Mouse (Mus musculus): ENCODE measurements at regions not wholly inside any gene's neighbourhood (a gene's known extent, or its start where the extent isn't known, plus 50 kb on each side); places are given as distances from the start of the nearest gene placed in this dataset.

DNA sequence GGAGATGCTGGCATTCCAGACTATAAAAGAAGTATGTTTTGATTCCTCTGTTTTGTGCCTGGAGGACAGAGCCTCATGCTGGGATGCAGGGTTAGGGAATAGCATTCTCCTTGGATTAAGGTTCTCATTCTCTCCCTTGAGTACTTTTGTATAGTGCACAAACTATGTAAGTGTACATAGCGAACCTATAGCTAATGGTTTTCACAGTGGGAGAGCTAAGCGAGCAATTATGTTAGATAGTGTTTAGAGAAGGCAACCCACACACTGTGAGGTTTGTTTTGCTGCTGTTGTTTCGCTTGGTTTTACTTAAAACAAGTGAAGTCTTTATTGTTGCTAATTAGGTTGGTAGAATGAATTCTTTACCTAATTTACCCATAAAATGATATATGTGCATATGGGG lies 266.2 kb downstream of the 1700017N19Rik start:
- dilution Hi-C loops (cut with MboI; ENCODE audit: extremely low pct_ligation_motif_present, extremely low pct_unique_long_range_greater_than_20kb, low sequenced_read_pairs): no loop called here
- in situ Hi-C loops (cut with MboI; ENCODE audit: low pct_ligation_motif_present, low pct_unique_long_range_greater_than_20kb, low sequenced_read_pairs): no loop called here

DNA sequence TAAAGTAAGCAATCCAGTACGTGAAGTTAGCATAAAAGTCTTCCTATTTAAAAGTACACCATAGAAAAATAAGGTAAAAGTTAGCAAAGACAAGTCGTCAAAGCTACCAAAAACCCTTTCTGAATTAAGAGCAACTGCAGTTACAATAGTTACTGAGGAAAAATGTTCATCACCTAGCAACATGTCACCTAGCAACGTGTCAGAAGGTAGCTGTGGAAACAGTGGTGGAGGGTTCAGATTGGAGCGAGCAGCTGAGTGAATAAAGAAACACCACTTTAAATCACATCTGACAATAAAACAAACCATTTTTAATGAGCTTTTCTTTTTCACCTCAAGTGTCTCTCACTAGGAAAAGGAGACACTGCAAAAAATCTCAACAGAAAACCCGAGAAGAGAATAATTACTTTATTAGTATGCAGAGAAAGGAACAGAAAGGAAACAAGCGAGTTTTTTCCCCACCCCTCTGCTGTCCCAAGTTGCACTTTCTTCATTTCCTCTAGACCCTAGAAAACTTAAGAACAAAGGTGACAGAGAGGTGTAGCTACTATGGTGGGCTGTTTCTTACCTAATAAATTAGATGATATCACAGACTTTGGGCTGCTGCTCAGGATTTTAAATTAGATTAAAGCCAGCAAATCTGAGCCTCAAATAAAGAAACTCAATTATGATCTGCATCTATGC lies 275.4 kb downstream of the 1700017N19Rik start:
- H3K9me3 ChIP-seq (replicated peaks; ENCODE audit: low read length): peaks cover 2% of the 10 kb centered on the region

More for the DNA sequence above, 266.2 kb downstream of the 1700017N19Rik start:
- Histone ChIP-seq H3K9ac (ENCODE audit: insufficient read depth, low read depth) (no peak overlapping the region), H3K9me3 (replicated peaks; ENCODE audit: low read length) (peaks cover 24% of the 10 kb centered on the region), H3K4me3 (replicated peaks in 1 of 3; ENCODE audit: low read depth in 2 of 3, low read length in 2 of 3, poor library complexity in 1 of 3) (no peak overlapping the region), H3K27me3 (replicated peaks) (no peaks in the 10 kb centered on the region), H3K79me2 (replicated peaks; ENCODE audit: control insufficient read depth, extremely low read depth, insufficient read depth, poor library complexity, severe bottlenecking) (no peaks in the 10 kb centered on the region), H3K27ac (ENCODE audit: insufficient read depth, low read depth) (no peak overlapping the region), H3K4me1 (ENCODE audit: control insufficient read depth in 1 of 2, insufficient read depth in 2 of 2) (no peaks in the 10 kb centered on the region), H3K4me2 (ENCODE audit: insufficient read depth, low read depth, poor library complexity, severe bottlenecking) (no peak overlapping the region), H3K36me3 (replicated peaks in 1 of 2; ENCODE audit: control insufficient read depth in 1 of 2, insufficient read depth in 1 of 2, low read length in 1 of 2) (no peaks in the 10 kb centered on the region)
- no peak for DNase-seq (ENCODE audit: extremely low read depth)
- TF ChIP-seq MAX (IDR thresholded peaks at IDR 0.05; ENCODE audit: low read length) (no peak), E2F4 (IDR thresholded peaks at IDR 0.05; ENCODE audit: insufficient replicate concordance, low read depth, low read length) (no peak), RCOR1 (conservative IDR thresholded peaks at IDR 0.05; ENCODE audit: low read depth, low read length) (no peak), ZNF384 (IDR thresholded peaks at IDR 0.05; ENCODE audit: low read depth, low read length) (no peak), CHD2 (IDR thresholded peaks at IDR 0.05; ENCODE audit: low read length) (no peak), ZKSCAN1 (IDR thresholded peaks at IDR 0.05; ENCODE audit: borderline replicate concordance, low read depth, low read length) (no peak), POLR2AphosphoS2 (IDR thresholded peaks at IDR 0.05; ENCODE audit: low read depth, low read length) (no peak)

DNA sequence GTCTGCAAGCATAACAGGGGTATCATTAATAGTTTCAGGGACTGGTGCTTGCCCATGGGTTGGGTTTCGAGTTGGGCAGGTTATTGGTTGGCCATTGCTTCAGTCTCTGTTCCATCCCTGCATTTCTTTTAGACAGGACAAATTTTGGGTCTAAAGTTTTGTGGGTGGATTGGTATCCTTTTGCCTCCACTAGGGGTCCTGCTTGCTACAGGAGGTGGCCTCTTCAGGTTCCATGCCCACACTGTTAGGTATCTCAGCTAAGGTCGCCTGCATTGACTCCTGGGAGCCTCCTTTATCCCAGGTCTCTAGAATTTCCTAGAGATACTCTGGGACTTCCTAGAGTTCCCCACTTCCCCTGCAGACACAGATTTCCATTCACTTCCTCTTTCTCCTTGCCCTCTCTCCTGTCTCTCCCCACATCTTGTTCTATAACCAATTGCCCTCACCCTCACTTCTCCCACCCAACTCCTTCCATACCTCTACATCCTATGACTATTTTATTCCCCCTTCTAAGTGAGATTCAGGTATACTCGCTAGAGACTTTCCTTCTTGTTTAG lies 278.2 kb downstream of the 1700017N19Rik start:
- Histone ChIP-seq H3K9me3 (replicated peaks; ENCODE audit: low read length) (peaks cover 12% of the 10 kb centered on the region), H3K4me1 (ENCODE audit: control insufficient read depth in 1 of 2, insufficient read depth in 2 of 2) (no peaks in the 10 kb centered on the region), H3K4me3 (replicated peaks in 1 of 3; ENCODE audit: low read depth in 2 of 3, low read length in 2 of 3, poor library complexity in 1 of 3) (no peak overlapping the region), H3K27ac (ENCODE audit: insufficient read depth, low read depth) (no peak overlapping the region), H3K79me2 (replicated peaks; ENCODE audit: control insufficient read depth, extremely low read depth, insufficient read depth, poor library complexity, severe bottlenecking) (no peaks in the 10 kb centered on the region), H3K27me3 (replicated peaks) (no peaks in the 10 kb centered on the region), H3K4me2 (ENCODE audit: insufficient read depth, low read depth, poor library complexity, severe bottlenecking) (no peak overlapping the region), H3K9ac (ENCODE audit: insufficient read depth, low read depth) (no peak overlapping the region), H3K36me3 (replicated peaks in 1 of 2; ENCODE audit: control insufficient read depth in 1 of 2, insufficient read depth in 1 of 2, low read length in 1 of 2) (no peaks in the 10 kb centered on the region)
- no peak for DNase-seq (ENCODE audit: extremely low read depth)
- TF ChIP-seq MXI1 (IDR thresholded peaks at IDR 0.05; ENCODE audit: low read depth, low read length) (no peak), BHLHE40 (IDR thresholded peaks at IDR 0.05; ENCODE audit: low read depth, low read length) (no peak), ZNF384 (IDR thresholded peaks at IDR 0.05; ENCODE audit: low read depth, low read length) (no peak), CTCF (conservative IDR thresholded peaks at IDR 0.05 in 1 of 2, IDR thresholded peaks at IDR 0.05 in 1 of 2; ENCODE audit: low read depth in 2 of 2, low read length in 2 of 2) (no peak), ZKSCAN1 (IDR thresholded peaks at IDR 0.05; ENCODE audit: borderline replicate concordance, low read depth, low read length) (no peak), ELF1 (IDR thresholded peaks at IDR 0.05; ENCODE audit: low read depth, low read length) (no peak), POLR2AphosphoS2 (IDR thresholded peaks at IDR 0.05; ENCODE audit: low read depth, low read length) (no peak), NELFE (IDR thresholded peaks at IDR 0.05; ENCODE audit: low read depth, low read length) (no peak), MAFK (IDR thresholded peaks at IDR 0.05; ENCODE audit: insufficient replicate concordance, low read length) (no peak), TCF12 (IDR thresholded peaks at IDR 0.05; ENCODE audit: low read depth, low read length) (no peak), ZC3H11A (IDR thresholded peaks at IDR 0.05; ENCODE audit: low read depth, low read length) (no peak), EP300 (IDR thresholded peaks at IDR 0.05; ENCODE audit: low read length) (no peak)
- in situ Hi-C loops (cut with MboI; ENCODE audit: low pct_ligation_motif_present, low pct_unique_long_range_greater_than_20kb, low sequenced_read_pairs) (no loop called here), dilution Hi-C loops (cut with MboI; ENCODE audit: extremely low pct_ligation_motif_present, extremely low pct_unique_long_range_greater_than_20kb, low sequenced_read_pairs) (no loop called here)

More for the DNA sequence above, 275.4 kb downstream of the 1700017N19Rik start:
- DNase-seq (ENCODE audit: extremely low read depth): no peak
- Histone ChIP-seq H3K79me2 (replicated peaks; ENCODE audit: control insufficient read depth, extremely low read depth, insufficient read depth, poor library complexity, severe bottlenecking) (no peaks in the 10 kb centered on the region), H3K4me2 (ENCODE audit: insufficient read depth, low read depth, poor library complexity, severe bottlenecking) (no peak overlapping the region), H3K4me1 (ENCODE audit: control insufficient read depth in 1 of 2, insufficient read depth in 2 of 2) (no peaks in the 10 kb centered on the region), H3K27ac (ENCODE audit: insufficient read depth, low read depth) (no peak overlapping the region), H3K36me3 (replicated peaks in 1 of 2; ENCODE audit: control insufficient read depth in 1 of 2, insufficient read depth in 1 of 2, low read length in 1 of 2) (no peaks in the 10 kb centered on the region), H3K9ac (ENCODE audit: insufficient read depth, low read depth) (no peak overlapping the region), H3K27me3 (replicated peaks) (no peaks in the 10 kb centered on the region), H3K4me3 (replicated peaks in 1 of 3; ENCODE audit: low read depth in 2 of 3, low read length in 2 of 3, poor library complexity in 1 of 3) (no peak overlapping the region)
- TF ChIP-seq JUND (conservative IDR thresholded peaks at IDR 0.05; ENCODE audit: low read depth, low read length) (no peak), POLR2A (IDR thresholded peaks at IDR 0.05; ENCODE audit: low read depth, low read length) (no peak), SMC3 (IDR thresholded peaks at IDR 0.05; ENCODE audit: low read depth, low read length) (no peak), ZNF384 (IDR thresholded peaks at IDR 0.05; ENCODE audit: low read depth, low read length) (no peak), ELF1 (IDR thresholded peaks at IDR 0.05; ENCODE audit: low read depth, low read length) (no peak), PAX5 (IDR thresholded peaks at IDR 0.05; ENCODE audit: low read length) (no peak), SIN3A (IDR thresholded peaks at IDR 0.05; ENCODE audit: low read length) (no peak), UBTF (IDR thresholded peaks at IDR 0.05; ENCODE audit: low read depth, low read length) (no peak), MYC (IDR thresholded peaks at IDR 0.05; ENCODE audit: low read depth, low read length) (no peak), ZMIZ1 (IDR thresholded peaks at IDR 0.05; ENCODE audit: low read depth, low read length) (no peak), POLR2AphosphoS2 (IDR thresholded peaks at IDR 0.05; ENCODE audit: low read depth, low read length) (no peak)
- dilution Hi-C loops (cut with MboI; ENCODE audit: extremely low pct_ligation_motif_present, extremely low pct_unique_long_range_greater_than_20kb, low sequenced_read_pairs): no loop called here
- in situ Hi-C loops (cut with MboI; ENCODE audit: low pct_ligation_motif_present, low pct_unique_long_range_greater_than_20kb, low sequenced_read_pairs): no loop called here

Data from CH12.LX (cell line).